Mouse (Mus musculus): ENCODE measurements at regions not wholly inside any gene's neighbourhood (a gene's known extent, or its start where the extent isn't known, plus 50 kb on each side); places are given as distances from the start of the nearest gene placed in this dataset.

DNA sequence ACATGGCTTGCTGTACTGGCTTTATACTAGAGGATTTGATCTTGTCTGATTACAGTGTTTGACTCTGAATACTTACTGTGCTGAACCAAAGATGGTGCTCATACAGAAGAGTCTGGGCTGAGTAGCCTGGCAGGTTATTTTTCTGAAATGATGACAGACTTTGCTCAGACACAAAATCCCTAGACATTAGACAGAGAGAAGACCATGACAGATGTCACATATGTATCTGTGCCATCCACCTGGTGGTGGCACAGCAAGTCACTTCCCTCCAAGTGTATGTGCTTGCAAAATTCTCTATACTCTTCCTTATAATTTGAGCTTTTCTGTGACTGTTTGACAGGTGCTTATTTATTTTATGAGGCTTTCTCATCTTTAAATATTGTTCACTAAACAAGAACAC is 80.7 kb downstream of the Gm7361 start:
- H3K9me3 ChIP-seq (ENCODE audit: control insufficient read depth, low read length): no peaks in the 10 kb centered on the region
- H3K27ac ChIP-seq (replicated peaks; ENCODE audit: low read depth, low read length): no peak overlapping the region
- H3K27me3 ChIP-seq (ENCODE audit: control insufficient read depth, insufficient read depth, low read length): no peaks in the 10 kb centered on the region
- no peak overlapping the region for H3K4me2 ChIP-seq (replicated peaks; ENCODE audit: low read depth, low read length, severe bottlenecking)
- no peaks in the 10 kb centered on the region for H3K36me3 ChIP-seq (ENCODE audit: control insufficient read depth, insufficient read depth, low read length)
- ATAC-seq (ENCODE audit: low FRiP score, low read depth) (no peak), DNase-seq (ENCODE audit: low spot score) (no peak)
- H3K4me1 ChIP-seq (ENCODE audit: control insufficient read depth, insufficient read depth, low read length): no peaks in the 10 kb centered on the region
- no peak overlapping the region for H3K9ac ChIP-seq (ENCODE audit: low read depth, low read length, severe bottlenecking)
- TF ChIP-seq POLR2A (IDR thresholded peaks at IDR 0.05; ENCODE audit: borderline replicate concordance, extremely low read depth, insufficient read depth, insufficient read length): no peak
- H3K4me3 ChIP-seq (replicated peaks; ENCODE audit: low read length): no peak overlapping the region

DNA sequence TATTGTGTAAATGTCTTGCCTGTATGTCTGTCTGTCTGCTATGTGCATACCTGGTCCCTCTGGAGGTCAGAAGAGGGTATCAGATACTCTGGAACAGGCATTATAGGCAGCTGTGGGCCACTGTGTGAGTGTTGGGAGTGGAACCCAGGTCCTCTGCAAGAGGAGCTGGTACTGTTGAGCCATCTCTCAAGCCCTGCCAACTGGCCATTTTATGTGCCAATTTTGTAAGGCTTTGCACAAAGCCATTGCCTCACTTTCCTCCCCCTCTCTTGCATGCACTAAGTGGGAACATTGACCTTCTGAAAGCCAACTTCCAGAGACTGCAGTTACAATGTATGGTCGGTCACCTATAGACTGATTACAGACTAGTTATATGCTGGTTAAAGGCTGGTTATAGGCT is 81.8 kb downstream of the Gm7361 start:
- H3K9me3 ChIP-seq (ENCODE audit: control insufficient read depth, low read length): no peaks in the 10 kb centered on the region
- no peaks in the 10 kb centered on the region for H3K36me3 ChIP-seq (ENCODE audit: control insufficient read depth, insufficient read depth, low read length)
- no peaks in the 10 kb centered on the region for H3K4me1 ChIP-seq (ENCODE audit: control insufficient read depth, insufficient read depth, low read length)
- H3K9ac ChIP-seq (ENCODE audit: low read depth, low read length, severe bottlenecking): no peak overlapping the region
- no peak overlapping the region for H3K4me2 ChIP-seq (replicated peaks; ENCODE audit: low read depth, low read length, severe bottlenecking)
- H3K4me3 ChIP-seq (replicated peaks; ENCODE audit: low read length): no peak overlapping the region
- H3K27me3 ChIP-seq (ENCODE audit: control insufficient read depth, insufficient read depth, low read length): no peaks in the 10 kb centered on the region
- H3K27ac ChIP-seq (replicated peaks; ENCODE audit: low read depth, low read length): no peak overlapping the region
- DNase-seq (ENCODE audit: low spot score) (no peak), ATAC-seq (ENCODE audit: low FRiP score, low read depth) (no peak)
- 85% methylated on average over 1 of the region's 1 CpGs for WGBS
- no peak for TF ChIP-seq POLR2A (IDR thresholded peaks at IDR 0.05; ENCODE audit: borderline replicate concordance, extremely low read depth, insufficient read depth, insufficient read length)

DNA sequence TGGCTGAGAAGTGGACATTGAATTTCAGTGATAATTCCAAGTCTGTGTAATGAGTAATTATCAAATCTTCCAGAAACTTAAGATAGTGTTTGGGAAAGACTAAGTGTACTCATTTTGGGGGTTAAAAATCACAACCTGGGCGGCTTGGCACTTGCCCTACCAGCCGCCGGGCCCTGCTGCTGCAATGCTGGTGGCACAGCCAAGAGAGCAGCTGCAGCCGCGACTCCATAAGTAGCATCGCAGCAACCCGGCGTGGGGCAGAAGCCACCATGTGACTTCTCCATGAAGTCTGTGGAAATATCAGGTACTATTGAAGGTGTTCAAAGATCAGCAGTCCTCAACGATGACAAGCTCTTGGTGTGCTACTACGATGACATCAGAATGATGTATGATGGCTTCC is 97.7 kb downstream of the Gm7361 start:
- H3K4me3 ChIP-seq (replicated peaks; ENCODE audit: low read length): no peak overlapping the region
- no peaks in the 10 kb centered on the region for H3K27me3 ChIP-seq (ENCODE audit: control insufficient read depth, insufficient read depth, low read length)
- H3K27ac ChIP-seq (replicated peaks; ENCODE audit: low read depth, low read length): no peak overlapping the region
- ATAC-seq (ENCODE audit: low FRiP score, low read depth): no peak
- DNase-seq (ENCODE audit: low spot score): no peak
- H3K9me3 ChIP-seq (ENCODE audit: control insufficient read depth, low read length): no peaks in the 10 kb centered on the region
- no peak for TF ChIP-seq POLR2A (IDR thresholded peaks at IDR 0.05; ENCODE audit: borderline replicate concordance, extremely low read depth, insufficient read depth, insufficient read length)
- no peak overlapping the region for H3K4me2 ChIP-seq (replicated peaks; ENCODE audit: low read depth, low read length, severe bottlenecking)
- H3K36me3 ChIP-seq (ENCODE audit: control insufficient read depth, insufficient read depth, low read length): no peaks in the 10 kb centered on the region
- 95% methylated on average over 10 of the region's 10 CpGs for WGBS
- H3K9ac ChIP-seq (ENCODE audit: low read depth, low read length, severe bottlenecking): no peak overlapping the region
- no peaks in the 10 kb centered on the region for H3K4me1 ChIP-seq (ENCODE audit: control insufficient read depth, insufficient read depth, low read length)

DNA sequence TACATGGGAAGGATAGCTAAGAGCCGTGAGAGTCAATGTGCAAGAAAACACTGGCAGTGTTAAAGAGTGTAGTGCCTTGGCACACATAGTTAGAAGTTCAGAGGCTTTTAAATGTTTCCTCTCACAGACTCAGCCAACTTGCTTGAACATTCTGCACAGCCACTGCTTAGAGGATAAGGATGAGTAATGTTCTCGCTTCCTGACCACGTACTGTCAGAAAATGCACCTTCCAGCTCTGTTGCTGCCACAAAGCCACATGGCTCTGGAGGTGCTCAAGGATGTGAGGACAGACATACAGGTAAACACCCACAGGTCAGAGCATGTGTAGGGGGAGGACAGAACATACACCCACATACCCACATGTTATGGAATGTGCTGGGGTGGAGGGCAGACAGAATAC is 101.6 kb downstream of the Gm7361 start:
- no peak for TF ChIP-seq POLR2A (IDR thresholded peaks at IDR 0.05; ENCODE audit: borderline replicate concordance, extremely low read depth, insufficient read depth, insufficient read length)
- 95% methylated on average over 3 of the region's 3 CpGs for WGBS
- Histone ChIP-seq H3K9me3 (ENCODE audit: control insufficient read depth, low read length) (no peaks in the 10 kb centered on the region), H3K27me3 (ENCODE audit: control insufficient read depth, insufficient read depth, low read length) (no peaks in the 10 kb centered on the region), H3K4me1 (ENCODE audit: control insufficient read depth, insufficient read depth, low read length) (no peaks in the 10 kb centered on the region), H3K9ac (ENCODE audit: low read depth, low read length, severe bottlenecking) (no peak overlapping the region), H3K36me3 (ENCODE audit: control insufficient read depth, insufficient read depth, low read length) (no peaks in the 10 kb centered on the region), H3K4me3 (replicated peaks; ENCODE audit: low read length) (no peak overlapping the region), H3K4me2 (replicated peaks; ENCODE audit: low read depth, low read length, severe bottlenecking) (no peak overlapping the region), H3K27ac (replicated peaks; ENCODE audit: low read depth, low read length) (no peak overlapping the region)
- DNase-seq (ENCODE audit: low spot score) (no peak), ATAC-seq (ENCODE audit: low FRiP score, low read depth) (no peak)

DNA sequence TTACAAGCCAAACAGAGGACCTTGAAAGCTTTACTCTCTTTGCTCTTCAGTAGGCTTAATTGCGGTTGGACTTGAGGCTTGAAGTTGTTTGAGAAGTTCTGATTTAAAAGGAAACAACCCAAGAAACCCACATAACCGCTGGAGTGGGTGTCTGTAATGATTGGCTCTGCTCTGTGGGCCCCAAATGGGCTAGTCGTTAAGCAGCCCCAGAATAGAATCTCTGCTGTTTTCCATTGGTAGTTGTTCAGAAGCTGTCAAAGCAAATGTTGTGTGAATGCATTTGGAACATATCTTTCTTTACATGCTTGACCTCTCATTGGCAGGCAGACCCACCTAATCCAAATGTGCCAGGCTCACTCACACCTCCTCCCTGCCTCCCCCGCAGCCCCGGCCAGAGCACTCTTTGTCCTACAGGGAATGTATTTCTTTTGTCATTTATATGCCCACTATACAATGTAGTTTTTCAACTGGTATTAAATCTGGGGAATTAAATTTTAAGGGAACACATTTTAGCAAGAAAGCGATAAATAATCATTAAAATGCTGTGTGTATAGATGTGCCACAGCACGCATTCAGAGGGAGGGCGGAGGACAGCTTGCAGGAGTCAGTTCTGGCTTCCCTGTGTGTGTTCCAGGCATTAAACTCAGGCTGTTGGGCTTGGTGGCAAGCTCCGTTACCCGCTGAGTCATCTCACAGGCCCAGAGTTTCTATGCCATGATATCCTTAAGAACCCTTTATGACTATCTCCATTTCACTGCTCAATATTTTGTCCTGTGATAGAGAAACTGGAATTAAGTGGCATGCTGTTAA is 116.9 kb downstream of the Gm7361 start:
- H3K4me1 ChIP-seq (ENCODE audit: control insufficient read depth, insufficient read depth, low read length): 0 out of 2 replicates have a peak, but pooled peaks cover 3% of the 10 kb centered on the region
- no peak overlapping the region for H3K4me3 ChIP-seq (replicated peaks; ENCODE audit: low read length)
- no peak for DNase-seq (ENCODE audit: low spot score)
- H3K4me2 ChIP-seq (replicated peaks; ENCODE audit: low read depth, low read length, severe bottlenecking): no peak overlapping the region
- no peak for TF ChIP-seq POLR2A (IDR thresholded peaks at IDR 0.05; ENCODE audit: borderline replicate concordance, extremely low read depth, insufficient read depth, insufficient read length)
- ATAC-seq (ENCODE audit: low FRiP score, low read depth): 0 out of 2 replicates have a peak, but pooled peaks have one; percentile 23
- H3K9ac ChIP-seq (ENCODE audit: low read depth, low read length, severe bottlenecking): no peak overlapping the region
- no peak overlapping the region for H3K27ac ChIP-seq (replicated peaks; ENCODE audit: low read depth, low read length)
- 42% methylated on average over 10 of the region's 10 CpGs for WGBS
- H3K27me3 ChIP-seq (ENCODE audit: control insufficient read depth, insufficient read depth, low read length): no peaks in the 10 kb centered on the region
- no peaks in the 10 kb centered on the region for H3K36me3 ChIP-seq (ENCODE audit: control insufficient read depth, insufficient read depth, low read length)
- H3K9me3 ChIP-seq (ENCODE audit: control insufficient read depth, low read length): no peaks in the 10 kb centered on the region
